Mouse (Mus musculus): Measurements from ENCODE around the gene D630045J12Rik. TPM values are rescaled to one million over a fixed set of nuclear protein-coding genes. Genes with fewer than 3 reads are reported as not detected.

Gene D630045J12Rik
- total and polyA plus RNA-seq, 3 experiments, result 2.5 to 6.2 TPM; not detected in 1

DNA sequence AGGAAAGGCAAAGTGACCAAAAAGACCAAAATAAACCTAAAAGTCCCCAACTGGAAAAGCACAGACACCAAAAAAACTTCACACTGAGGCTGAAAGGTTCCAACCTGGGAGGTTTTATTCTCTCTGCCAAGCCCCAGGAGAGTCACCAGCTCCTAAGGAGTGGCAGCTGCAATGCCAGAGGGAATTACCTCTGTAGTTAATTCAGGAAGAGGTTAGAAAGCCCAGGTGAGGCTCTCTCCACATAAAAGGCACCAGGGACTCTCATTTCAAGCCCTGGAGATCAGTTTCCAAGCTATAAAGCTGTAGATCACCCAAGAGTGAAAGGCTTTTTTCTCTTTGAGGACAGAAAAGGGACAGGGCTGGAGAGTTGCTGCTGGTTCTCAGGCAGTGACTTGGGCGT, 55.1 kb downstream of the D630045J12Rik start:
- no peak overlapping the region for H3K4me3 ChIP-seq (ENCODE audit: control insufficient read depth in 1 of 2, insufficient read depth in 1 of 2, low read depth in 2 of 2, low read length in 2 of 2)
- no peak for TF ChIP-seq TAL1 (IDR thresholded peaks at IDR 0.05; ENCODE audit: low read length)
- TF ChIP-seq ELF1 (IDR thresholded peaks at IDR 0.05; ENCODE audit: low read depth, low read length), result no peak
- TF ChIP-seq POLR2AphosphoS5 (IDR thresholded peaks at IDR 0.05; ENCODE audit: borderline replicate concordance, low read depth, low read length), result no peak
- no peak for TF ChIP-seq MYC (IDR thresholded peaks at IDR 0.05; ENCODE audit: low read depth, low read length)
- no peak for TF ChIP-seq GATA1 (IDR thresholded peaks at IDR 0.05; ENCODE audit: low read depth, low read length)
- TF ChIP-seq EP300 (IDR thresholded peaks at IDR 0.05; ENCODE audit: low read depth in 1 of 2, low read length in 2 of 2), result no peak
- no peak for TF ChIP-seq E2F4 (IDR thresholded peaks at IDR 0.05; ENCODE audit: borderline replicate concordance, low read depth, low read length)
- no peak for TF ChIP-seq ZNF384 (IDR thresholded peaks at IDR 0.05; ENCODE audit: low read depth, low read length)
- TF ChIP-seq NELFE (IDR thresholded peaks at IDR 0.05; ENCODE audit: low read depth, low read length), result no peak
- TF ChIP-seq UBTF (IDR thresholded peaks at IDR 0.05; ENCODE audit: borderline replicate concordance, insufficient read depth, low read depth, low read length), result no peak
- TF ChIP-seq MXI1 (IDR thresholded peaks at IDR 0.05; ENCODE audit: low read depth, low read length), result no peak
- H3K9ac ChIP-seq (ENCODE audit: control insufficient read depth, low read depth, low read length, poor library complexity, severe bottlenecking), result no peak overlapping the region
- H3K27ac ChIP-seq (ENCODE audit: control insufficient read depth, low read depth, low read length), result no peak overlapping the region
- H3K36me3 ChIP-seq (ENCODE audit: control insufficient read depth in 1 of 2, insufficient read depth in 2 of 2, low read length in 2 of 2), result peaks cover 0 to 2% of the 10 kb centered on the region in 2 experiments; a peak in 1 of 4 replicates
- H3K9me3 ChIP-seq (replicated peaks; ENCODE audit: insufficient read depth, low read length), result no peaks in the 10 kb centered on the region
- no peaks in the 10 kb centered on the region for H3K4me1 ChIP-seq (ENCODE audit: control insufficient read depth in 1 of 2, insufficient read depth in 2 of 2, low read length in 2 of 2)
- H3K27me3 ChIP-seq (ENCODE audit: control insufficient read depth in 1 of 2, insufficient read depth in 2 of 2, low read length in 2 of 2), result no peaks in the 10 kb centered on the region
- DNase-seq (ENCODE audit: low read depth, low spot score), result no peak
- no peaks in the 10 kb centered on the region for H3K79me2 ChIP-seq (ENCODE audit: control insufficient read depth, insufficient read depth, low read length, poor library complexity)

DNA sequence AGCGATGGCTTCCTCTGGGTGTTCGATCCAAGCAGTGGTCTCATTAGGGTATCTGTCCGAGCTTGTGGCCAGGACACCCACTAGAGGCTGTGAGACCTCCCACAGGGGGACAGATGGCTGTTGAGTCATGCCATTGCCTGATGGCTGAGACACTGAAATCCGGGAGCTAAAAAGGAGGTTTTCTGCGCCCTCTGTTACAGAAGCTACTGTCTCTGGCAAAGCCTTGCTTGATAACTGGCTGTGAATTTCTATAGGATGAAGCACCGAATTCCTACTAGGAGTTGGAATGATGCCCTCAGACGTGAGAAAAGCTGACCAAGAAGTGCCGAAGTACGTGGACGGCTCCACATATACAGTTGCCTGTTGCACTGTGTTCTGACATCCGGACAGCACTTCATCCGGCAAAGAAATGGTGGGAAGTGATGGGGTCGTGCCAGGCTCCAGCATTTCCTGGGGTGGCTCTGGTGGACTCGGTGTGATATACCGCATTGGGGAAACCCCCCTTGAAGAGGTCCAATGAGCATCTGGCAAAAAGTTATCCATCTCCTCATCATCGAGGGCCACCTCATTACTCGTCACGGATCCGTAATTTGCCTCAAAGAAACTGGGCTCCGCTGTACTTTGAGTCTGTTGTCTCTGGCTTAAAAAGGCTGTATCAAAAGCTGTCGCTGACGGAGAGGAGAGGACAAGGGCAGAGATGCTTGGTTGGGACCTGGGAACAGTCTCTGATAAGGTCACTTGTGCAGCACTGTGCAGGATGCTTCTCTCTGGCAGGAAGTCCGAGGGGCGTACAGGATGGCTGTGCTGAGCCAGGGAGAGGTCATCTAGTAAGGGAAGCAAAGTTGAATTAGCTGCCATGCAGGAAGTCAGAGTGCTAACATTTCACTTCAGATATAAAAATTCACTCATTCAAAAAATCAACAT, 57.3 kb downstream of the D630045J12Rik start:
- Histone ChIP-seq H3K79me2 (ENCODE audit: control insufficient read depth, insufficient read depth, low read length, poor library complexity) (no peaks in the 10 kb centered on the region), H3K9ac (ENCODE audit: control insufficient read depth, low read depth, low read length, poor library complexity, severe bottlenecking) (no peak overlapping the region), H3K27me3 (ENCODE audit: control insufficient read depth in 1 of 2, insufficient read depth in 2 of 2, low read length in 2 of 2) (no peaks in the 10 kb centered on the region), H3K27ac (ENCODE audit: control insufficient read depth, low read depth, low read length) (no peak overlapping the region), H3K36me3 (ENCODE audit: control insufficient read depth in 1 of 2, insufficient read depth in 2 of 2, low read length in 2 of 2) (peaks cover 0 to 2% of the 10 kb centered on the region in 2 experiments; a peak in 1 of 4 replicates), H3K4me1 (ENCODE audit: control insufficient read depth in 1 of 2, insufficient read depth in 2 of 2, low read length in 2 of 2) (no peaks in the 10 kb centered on the region), H3K9me3 (replicated peaks; ENCODE audit: insufficient read depth, low read length) (no peaks in the 10 kb centered on the region), H3K4me3 (ENCODE audit: control insufficient read depth in 1 of 2, insufficient read depth in 1 of 2, low read depth in 2 of 2, low read length in 2 of 2) (no peak overlapping the region)
- no peak for DNase-seq (ENCODE audit: low read depth, low spot score)
- TF ChIP-seq GABPA (IDR thresholded peaks at IDR 0.05; ENCODE audit: low read depth, low read length), result no peak
- TF ChIP-seq ETS1 (IDR thresholded peaks at IDR 0.05; ENCODE audit: low read depth, low read length), result no peak
- no peak for TF ChIP-seq TCF12 (IDR thresholded peaks at IDR 0.05; ENCODE audit: low read depth, low read length)
- TF ChIP-seq HCFC1 (IDR thresholded peaks at IDR 0.05; ENCODE audit: low read depth, low read length), result no peak
- no peak for TF ChIP-seq EP300 (IDR thresholded peaks at IDR 0.05; ENCODE audit: low read depth in 1 of 2, low read length in 2 of 2)
- TF ChIP-seq CTCF (IDR thresholded peaks at IDR 0.05 in 2 of 3, conservative IDR thresholded peaks at IDR 0.05 in 1 of 3; ENCODE audit: control insufficient read depth in 1 of 3, insufficient read depth in 1 of 3, low read depth in 2 of 3, low read length in 3 of 3, poor library complexity in 1 of 3, severe bottlenecking in 1 of 3), result no peak
- TF ChIP-seq BHLHE40 (IDR thresholded peaks at IDR 0.05; ENCODE audit: borderline replicate concordance, low read depth, low read length), result no peak
- no peak for TF ChIP-seq RCOR1 (IDR thresholded peaks at IDR 0.05; ENCODE audit: low read depth, low read length)
- TF ChIP-seq POLR2AphosphoS2 (IDR thresholded peaks at IDR 0.05; ENCODE audit: low read length), result no peak
- TF ChIP-seq ELF1 (IDR thresholded peaks at IDR 0.05; ENCODE audit: low read depth, low read length), result no peak
- TF ChIP-seq CHD2 (IDR thresholded peaks at IDR 0.05; ENCODE audit: low read length), result no peak
- TF ChIP-seq USF2 (IDR thresholded peaks at IDR 0.05; ENCODE audit: borderline replicate concordance in 1 of 2, insufficient read depth in 1 of 2, low read depth in 1 of 2, low read length in 2 of 2), result no peak
- TF ChIP-seq CHD1 (IDR thresholded peaks at IDR 0.05; ENCODE audit: low read depth, low read length), result no peak
- no peak for TF ChIP-seq RAD21 (IDR thresholded peaks at IDR 0.05; ENCODE audit: low read depth, low read length)
- TF ChIP-seq POLR2A (IDR thresholded peaks at IDR 0.05; ENCODE audit: control insufficient read depth in 1 of 2, insufficient read depth in 1 of 2, low read depth in 1 of 2, low read length in 2 of 2, poor library complexity in 1 of 2), result no peak
- TF ChIP-seq E2F4 (IDR thresholded peaks at IDR 0.05; ENCODE audit: borderline replicate concordance, low read depth, low read length), result no peak
- TF ChIP-seq JUND (IDR thresholded peaks at IDR 0.05; ENCODE audit: low read depth, low read length), result no peak
- no peak for TF ChIP-seq TBP (IDR thresholded peaks at IDR 0.05; ENCODE audit: low read depth, low read length)
- no peak for TF ChIP-seq ZKSCAN1 (IDR thresholded peaks at IDR 0.05; ENCODE audit: low read depth, low read length)
- TF ChIP-seq NRF1 (IDR thresholded peaks at IDR 0.05; ENCODE audit: insufficient read depth, low read depth, low read length, poor library complexity, severe bottlenecking), result no peak
